Mouse (Mus musculus): ENCODE results near the gene Rai1.
A peak's percentile ranks its signal among the peaks of the same experiment; 100 is the strongest.

Gene Rai1

GRCm38 (mm10) chr11:60100827-60101555, 3.8 kb upstream of the Rai1 start:
- peaks cover 80% of the 10 kb centered on the region for H3K27me3 ChIP-seq (ENCODE audit: insufficient read depth, low read length)
- peaks cover 47% of the 10 kb centered on the region for H3K4me1 ChIP-seq (replicated peaks; ENCODE audit: low read depth, low read length)
- H3K36me3 ChIP-seq (ENCODE audit: insufficient read depth, low read length) = no peaks in the 10 kb centered on the region
- H3K9me3 ChIP-seq (ENCODE audit: low read length) = no peaks in the 10 kb centered on the region
- H3K4me3 ChIP-seq (replicated peaks; ENCODE audit: low read length) = no peak overlapping the region
- TF ChIP-seq CTCF (conservative IDR thresholded peaks at IDR 0.05; ENCODE audit: low read length) (no peak), POU5F1 (IDR thresholded peaks at IDR 0.05; ENCODE audit: borderline replicate concordance, low read length) (no peak), NANOG (IDR thresholded peaks at IDR 0.05; ENCODE audit: borderline replicate concordance, low read length) (peak; percentile 97)

- no peaks in the 10 kb centered on the region for H3K36me3 ChIP-seq (ENCODE audit: insufficient read depth, low read length)
- peaks cover 80% of the 10 kb centered on the region for H3K27me3 ChIP-seq (ENCODE audit: insufficient read depth, low read length)
- H3K4me3 ChIP-seq (replicated peaks; ENCODE audit: low read length) = no peak overlapping the region
- TF ChIP-seq POU5F1 (IDR thresholded peaks at IDR 0.05; ENCODE audit: borderline replicate concordance, low read length) (no peak), NANOG (IDR thresholded peaks at IDR 0.05; ENCODE audit: borderline replicate concordance, low read length) (no peak), CTCF (conservative IDR thresholded peaks at IDR 0.05; ENCODE audit: low read length) (no peak)
- H3K9me3 ChIP-seq (ENCODE audit: low read length) = no peaks in the 10 kb centered on the region
- peaks cover 52% of the 10 kb centered on the region for H3K4me1 ChIP-seq (replicated peaks; ENCODE audit: low read depth, low read length)
These were observed 2.8 kb upstream of the Rai1 start for GRCm38 (mm10) chr11:60101986-60102385.

- Histone ChIP-seq H3K9me3 (ENCODE audit: low read length) (no peaks in the 10 kb centered on the region), H3K27me3 (ENCODE audit: insufficient read depth, low read length) (peaks cover 80% of the 10 kb centered on the region), H3K4me1 (replicated peaks; ENCODE audit: low read depth, low read length) (peaks cover 59% of the 10 kb centered on the region), H3K36me3 (ENCODE audit: insufficient read depth, low read length) (no peaks in the 10 kb centered on the region), H3K4me3 (replicated peaks; ENCODE audit: low read length) (no peak overlapping the region)
- no peak for TF ChIP-seq NANOG (IDR thresholded peaks at IDR 0.05; ENCODE audit: borderline replicate concordance, low read length)
- TF ChIP-seq POU5F1 (IDR thresholded peaks at IDR 0.05; ENCODE audit: borderline replicate concordance, low read length) = no peak
- no peak for TF ChIP-seq CTCF (conservative IDR thresholded peaks at IDR 0.05; ENCODE audit: low read length)
These were observed 2.1 kb upstream of the Rai1 start for GRCm38 (mm10) chr11:60102664-60103063.

- H3K36me3 ChIP-seq (ENCODE audit: insufficient read depth, low read length) = no peaks in the 10 kb centered on the region
- H3K4me1 ChIP-seq (replicated peaks; ENCODE audit: low read depth, low read length) = peaks cover 68% of the 10 kb centered on the region
- no peak for TF ChIP-seq NANOG (IDR thresholded peaks at IDR 0.05; ENCODE audit: borderline replicate concordance, low read length)
- TF ChIP-seq CTCF (conservative IDR thresholded peaks at IDR 0.05; ENCODE audit: low read length) = no peak
- no peak for TF ChIP-seq POU5F1 (IDR thresholded peaks at IDR 0.05; ENCODE audit: borderline replicate concordance, low read length)
- peaks cover 82% of the 10 kb centered on the region for H3K27me3 ChIP-seq (ENCODE audit: insufficient read depth, low read length)
- H3K9me3 ChIP-seq (ENCODE audit: low read length) = no peaks in the 10 kb centered on the region
- H3K4me3 ChIP-seq (replicated peaks; ENCODE audit: low read length) = no peak overlapping the region
These were observed 1.2 kb upstream of the Rai1 start for GRCm38 (mm10) chr11:60103567-60103966.

- H3K4me3 ChIP-seq (replicated peaks; ENCODE audit: low read length) = peak overlapping the region; percentile 82
- H3K4me1 ChIP-seq (replicated peaks; ENCODE audit: low read depth, low read length) = peaks cover 66% of the 10 kb centered on the region
- TF ChIP-seq NANOG (IDR thresholded peaks at IDR 0.05; ENCODE audit: borderline replicate concordance, low read length) = no peak
- TF ChIP-seq POU5F1 (IDR thresholded peaks at IDR 0.05; ENCODE audit: borderline replicate concordance, low read length) = no peak
- no peak for TF ChIP-seq CTCF (conservative IDR thresholded peaks at IDR 0.05; ENCODE audit: low read length)
- peaks cover 86% of the 10 kb centered on the region for H3K27me3 ChIP-seq (ENCODE audit: insufficient read depth, low read length)
- H3K36me3 ChIP-seq (ENCODE audit: insufficient read depth, low read length) = no peaks in the 10 kb centered on the region
- H3K9me3 ChIP-seq (ENCODE audit: low read length) = no peaks in the 10 kb centered on the region
These were observed 1.1 kb downstream of the Rai1 start for GRCm38 (mm10) chr11:60105593-60106542.

GRCm38 (mm10) chr11:60106543-60107110, 1.8 kb downstream of the Rai1 start:
- no peak for TF ChIP-seq POU5F1 (IDR thresholded peaks at IDR 0.05; ENCODE audit: borderline replicate concordance, low read length)
- no peak for TF ChIP-seq CTCF (conservative IDR thresholded peaks at IDR 0.05; ENCODE audit: low read length)
- TF ChIP-seq NANOG (IDR thresholded peaks at IDR 0.05; ENCODE audit: borderline replicate concordance, low read length) = no peak
- peaks cover 86% of the 10 kb centered on the region for H3K27me3 ChIP-seq (ENCODE audit: insufficient read depth, low read length)
- no peaks in the 10 kb centered on the region for H3K36me3 ChIP-seq (ENCODE audit: insufficient read depth, low read length)

GRCm38 (mm10) chr11:60107449-60107848, 2.6 kb downstream of the Rai1 start:
- H3K9me3 ChIP-seq (ENCODE audit: low read length) = no peaks in the 10 kb centered on the region
- H3K27me3 ChIP-seq (ENCODE audit: insufficient read depth, low read length) = peaks cover 78% of the 10 kb centered on the region
- H3K4me1 ChIP-seq (replicated peaks; ENCODE audit: low read depth, low read length) = peaks cover 66% of the 10 kb centered on the region

More at GRCm38 (mm10) chr11:60106543-60107110, 1.8 kb downstream of the Rai1 start:
- Histone ChIP-seq H3K4me1 (replicated peaks; ENCODE audit: low read depth, low read length) (peaks cover 66% of the 10 kb centered on the region), H3K4me3 (replicated peaks; ENCODE audit: low read length) (peak overlapping the region; percentile 82), H3K9me3 (ENCODE audit: low read length) (no peaks in the 10 kb centered on the region)

More at GRCm38 (mm10) chr11:60107449-60107848, 2.6 kb downstream of the Rai1 start:
- no peak overlapping the region for H3K4me3 ChIP-seq (replicated peaks; ENCODE audit: low read length)
- TF ChIP-seq CTCF (conservative IDR thresholded peaks at IDR 0.05; ENCODE audit: low read length) = no peak
- no peak for TF ChIP-seq POU5F1 (IDR thresholded peaks at IDR 0.05; ENCODE audit: borderline replicate concordance, low read length)
- TF ChIP-seq NANOG (IDR thresholded peaks at IDR 0.05; ENCODE audit: borderline replicate concordance, low read length) = no peak
- no peaks in the 10 kb centered on the region for H3K36me3 ChIP-seq (ENCODE audit: insufficient read depth, low read length)

All from E14TG2a.4 (cell line).